Mouse (Mus musculus) ES-Bruce4 (cell line): ENCODE data around the gene Farp2. TPM values are rescaled to one million over a fixed set of nuclear protein-coding genes. Genes with fewer than 3 reads are reported as not detected.

ENCODE experiments used
- H3K27ac ChIP-seq: 2 replicates; pipeline ENCODE4 v1.5.1; 2012; ENCODE audit warnings: low read length, inconsistent platforms; ENCODE audit not compliant: insufficient read depth
- H3K27me3 ChIP-seq: 2 replicates; pipeline ENCODE4 v1.6.1; 2012; ENCODE audit warnings: mild to moderate bottlenecking, low read length, inconsistent platforms; ENCODE audit not compliant: control insufficient read depth, poor library complexity, insufficient read depth, severe bottlenecking
- H3K36me3 ChIP-seq: 2 replicates; pipeline ENCODE4 v1.6.1; 2012; ENCODE audit warnings: inconsistent platforms, mild to moderate bottlenecking, low read length, moderate library complexity; ENCODE audit not compliant: control insufficient read depth, poor library complexity, insufficient read depth, severe bottlenecking
- H3K4me1 ChIP-seq: one replicate; pipeline ENCODE4 v1.8.1; 2011; ENCODE audit warnings: low read length; ENCODE audit not compliant: control insufficient read depth, insufficient read depth
- H3K4me3 ChIP-seq: 2 replicates; pipeline ENCODE4 v1.5.1; 2011; ENCODE audit warnings: low read depth, mild to moderate bottlenecking, low read length
- H3K9ac ChIP-seq: 2 replicates; pipeline ENCODE4 v1.6.1; 2012; ENCODE audit warnings: low read depth, mild to moderate bottlenecking, inconsistent platforms; ENCODE audit not compliant: poor library complexity, severe bottlenecking
- H3K9me3 ChIP-seq: replicated peaks from 2 replicates; pipeline ENCODE4 v1.6.1; 2012; ENCODE audit warnings: mild to moderate bottlenecking, low read length, inconsistent platforms; ENCODE audit not compliant: control insufficient read depth, poor library complexity, insufficient read depth, severe bottlenecking
- CTCF ChIP-seq: IDR thresholded peaks from one replicate; pipeline ENCODE4 v1.8.1; 2011; ENCODE audit warnings: low read depth, low read length
- EP300 ChIP-seq: IDR thresholded peaks from 2 replicates; pipeline ENCODE4 v1.6.1; 2011; ENCODE audit warnings: low read depth, low read length; ENCODE audit not compliant: insufficient read depth
- POLR2A ChIP-seq: IDR thresholded peaks from one replicate; pipeline ENCODE4 v1.8.1; 2011; ENCODE audit warnings: low read length; ENCODE audit not compliant: insufficient read depth
- polyA plus RNA-seq: library from polyadenylated mRNA; stranded (reverse); fragments of >200 nt; gene quantifications from 2 replicates; pipeline ENCODE4 v1.2.4, GENCODE M21; 2011; ENCODE audit warnings: low read depth; ENCODE audit not compliant: missing spikeins, insufficient read depth, insufficient read length

Farp2 gene
- polyA plus RNA-seq, 1 experiment: 4.0 TPM

DNA sequence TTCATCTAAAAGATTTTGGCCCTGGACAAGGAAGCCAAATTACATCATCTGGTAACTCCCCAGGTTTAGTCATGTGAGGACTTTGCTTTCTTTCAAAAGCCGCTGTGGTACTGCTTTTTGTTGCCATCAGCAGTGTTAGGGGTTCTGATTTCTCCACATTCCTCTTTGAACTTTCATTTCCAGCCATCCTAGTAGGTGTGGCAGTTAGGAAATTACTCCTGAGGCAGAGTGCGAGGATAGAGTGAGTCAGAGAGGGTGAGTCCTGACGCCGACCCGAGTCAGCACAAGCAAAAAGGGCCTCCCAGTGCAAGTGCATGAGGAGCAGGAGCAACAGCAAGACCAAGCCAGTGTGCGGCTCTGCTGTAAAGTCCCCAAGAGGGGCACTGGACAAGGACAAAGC lies 17.9 kb downstream of the Farp2 start:
- no peaks in the 10 kb centered on the region for H3K36me3 ChIP-seq
- TF ChIP-seq CTCF: no peak
- H3K9me3 ChIP-seq: no peaks in the 10 kb centered on the region
- no peaks in the 10 kb centered on the region for H3K4me1 ChIP-seq
- H3K4me3 ChIP-seq: no peak overlapping the region
- no peak overlapping the region for H3K9ac ChIP-seq
- no peak overlapping the region for H3K27ac ChIP-seq
- H3K27me3 ChIP-seq: no peaks in the 10 kb centered on the region

DNA sequence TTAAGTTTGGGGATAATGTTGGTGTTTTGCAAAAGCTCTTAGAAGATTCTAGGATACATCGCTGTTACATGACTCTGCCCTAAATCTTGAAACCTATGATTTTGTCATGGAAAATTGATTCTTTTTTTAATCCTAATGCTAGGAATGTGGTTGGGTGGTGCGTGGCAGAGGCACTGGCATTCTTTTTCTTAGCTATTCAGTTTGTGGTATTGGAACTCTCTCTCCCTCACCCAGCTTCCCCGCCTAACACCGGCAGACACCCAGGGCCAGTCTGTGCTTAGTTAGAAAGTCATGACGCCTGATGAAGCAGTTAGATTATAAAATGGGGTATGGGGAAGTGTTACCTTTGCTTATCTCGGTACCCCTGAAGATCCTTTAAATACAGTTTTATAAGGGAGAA lies 25.3 kb downstream of the Farp2 start:
- H3K27me3 ChIP-seq: no peaks in the 10 kb centered on the region
- TF ChIP-seq EP300 (no peak), POLR2A (no peak), CTCF (no peak)
- no peak overlapping the region for H3K27ac ChIP-seq
- no peaks in the 10 kb centered on the region for H3K4me1 ChIP-seq
- H3K4me3 ChIP-seq: no peak overlapping the region
- no peaks in the 10 kb centered on the region for H3K36me3 ChIP-seq
- no peak overlapping the region for H3K9ac ChIP-seq
- no peaks in the 10 kb centered on the region; the same call in 1 of the 2 replicates for H3K9me3 ChIP-seq

DNA sequence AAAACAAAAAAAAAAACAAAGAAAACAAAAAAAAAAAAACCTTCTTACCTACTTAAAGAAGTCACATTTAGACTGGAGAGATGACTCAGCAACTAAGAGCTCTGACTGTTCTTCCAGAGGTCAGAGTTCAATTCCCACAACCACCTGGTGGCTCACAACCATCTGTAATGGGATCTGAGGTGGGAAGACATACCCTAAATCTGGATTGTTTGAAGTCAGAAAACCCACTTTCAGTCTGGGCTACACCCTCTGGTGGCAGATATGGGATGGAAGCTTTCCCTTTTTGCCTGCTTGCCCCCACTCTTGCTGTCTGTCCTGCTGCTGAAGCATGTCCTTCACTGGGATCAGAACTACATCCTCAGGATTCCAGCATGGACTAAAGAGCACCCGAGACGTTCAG lies 31.3 kb downstream of the Farp2 start:
- Histone ChIP-seq H3K27ac (no peak overlapping the region), H3K9ac (no peak overlapping the region), H3K4me1 (no peaks in the 10 kb centered on the region), H3K27me3 (no peaks in the 10 kb centered on the region), H3K4me3 (no peak overlapping the region), H3K36me3 (no peaks in the 10 kb centered on the region), H3K9me3 (no peaks in the 10 kb centered on the region; the same call in 1 of the 2 replicates)
- no peak for TF ChIP-seq CTCF
- TF ChIP-seq POLR2A: no peak
- no peak for TF ChIP-seq EP300

- Histone ChIP-seq H3K27ac (no peak overlapping the region), H3K9me3 (no peaks in the 10 kb centered on the region), H3K4me1 (no peaks in the 10 kb centered on the region), H3K27me3 (no peaks in the 10 kb centered on the region), H3K36me3 (no peaks in the 10 kb centered on the region), H3K9ac (no peak overlapping the region), H3K4me3 (no peak overlapping the region)
- no peak for TF ChIP-seq CTCF
- TF ChIP-seq POLR2A: no peak
These were observed 35.4 kb downstream of the Farp2 start for GRCm38 (mm10) chr1:93547286-93547685.

DNA sequence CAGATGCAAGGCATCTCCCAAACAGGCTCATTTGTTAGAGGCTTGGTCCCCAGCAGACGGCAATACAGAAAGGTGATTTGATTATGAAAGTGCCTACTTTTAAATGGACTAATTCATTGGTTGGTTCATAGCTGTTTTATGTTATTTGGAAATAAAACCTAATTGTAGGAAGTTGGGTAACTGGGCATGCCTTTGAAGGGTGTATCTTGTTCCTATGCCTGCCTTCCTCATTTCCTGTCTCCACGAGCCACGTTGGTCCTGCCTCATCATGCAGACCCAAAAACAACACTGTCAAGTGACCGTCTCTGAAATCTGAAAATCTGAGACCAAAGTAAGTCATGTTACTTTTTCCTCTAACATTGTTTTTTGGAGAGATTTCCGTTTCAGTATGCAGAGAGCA lies 39.5 kb downstream of the Farp2 start:
- Histone ChIP-seq H3K27ac (no peak overlapping the region), H3K4me1 (no peaks in the 10 kb centered on the region), H3K9me3 (no peaks in the 10 kb centered on the region), H3K9ac (no peak overlapping the region), H3K27me3 (no peaks in the 10 kb centered on the region), H3K36me3 (no peaks in the 10 kb centered on the region), H3K4me3 (no peak overlapping the region)
- TF ChIP-seq POLR2A (no peak), CTCF (no peak), EP300 (no peak)

DNA sequence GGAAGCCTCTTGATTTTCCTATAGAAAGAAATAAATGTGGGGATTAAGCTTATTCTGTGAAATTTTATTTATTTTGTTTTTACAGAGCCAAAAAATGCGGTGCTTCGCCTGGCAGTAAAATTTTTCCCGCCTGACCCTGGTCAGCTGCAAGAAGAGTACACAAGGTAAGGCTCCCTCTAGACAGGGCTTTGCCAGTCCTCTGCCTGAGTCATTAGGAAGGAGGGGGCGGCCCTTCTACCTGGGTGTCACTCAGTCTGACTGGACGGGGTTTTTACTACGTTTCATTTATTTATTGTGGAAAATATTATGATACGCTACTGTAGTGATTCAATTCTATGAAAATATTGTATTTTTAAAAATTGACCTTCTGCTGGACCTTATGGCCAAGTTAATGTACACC lies 51.3 kb downstream of the Farp2 start:
- no peaks in the 10 kb centered on the region for H3K9me3 ChIP-seq
- TF ChIP-seq EP300: no peak
- TF ChIP-seq POLR2A: no peak
- TF ChIP-seq CTCF: no peak
- H3K27ac ChIP-seq: no peak overlapping the region
- H3K4me3 ChIP-seq: no peak overlapping the region
- H3K27me3 ChIP-seq: no peaks in the 10 kb centered on the region
- H3K9ac ChIP-seq: no peak overlapping the region
- H3K36me3 ChIP-seq: no peaks in the 10 kb centered on the region
- no peaks in the 10 kb centered on the region for H3K4me1 ChIP-seq

- H3K27ac ChIP-seq: no peak overlapping the region
- H3K27me3 ChIP-seq: no peaks in the 10 kb centered on the region
These were observed 51.8 kb downstream of the Farp2 start for GRCm38 (mm10) chr1:93563649-93564048.

More at GRCm38 (mm10) chr1:93563649-93564048, 51.8 kb downstream of the Farp2 start:
- Histone ChIP-seq H3K36me3 (no peaks in the 10 kb centered on the region), H3K9ac (no peak overlapping the region), H3K4me3 (no peak overlapping the region), H3K9me3 (no peaks in the 10 kb centered on the region), H3K4me1 (no peaks in the 10 kb centered on the region)
- no peak for TF ChIP-seq POLR2A
- TF ChIP-seq CTCF: no peak
- TF ChIP-seq EP300: no peak
